Mouse (Mus musculus) kidney, adult 10 weeks (tissue): ENCODE data around the gene Cyp2c70. TPM values are rescaled to one million over a fixed set of nuclear protein-coding genes. Genes with fewer than 3 reads are reported as not detected.

Source experiments
- polyA plus RNA-seq: library from polyadenylated mRNA; stranded (reverse); fragments of 350-450 nt; fragmentation: Illumina TruSeq; extraction: RNeasy Lipid Tissue Mini Kit (QIAGEN cat#74804); gene quantifications from one replicate; pipeline ENCODE4 v1.2.3, GENCODE M21; 2014; ENCODE audit warnings: low read depth, low replicate concordance

Cyp2c70 gene
- polyA plus RNA-seq: not detected

GRCm38 (mm10) chr19:40187160-40187559 lies at the start of gene Cyp2c70:
Gene Cyp2c70, minus strand, starts transcription at chr19:40187333.

Other genes starting within 250 kb of the Cyp2c70 start
- gene Cyp2c37, start 194.9 kb downstream of the Cyp2c70 start, polyA plus RNA-seq: 0.49 TPM
- gene Cyp2c54, start 113.5 kb downstream of the Cyp2c70 start, polyA plus RNA-seq: 0.32 TPM
- 0.89 TPM for gene Cyp2c50, start 97.6 kb downstream of the Cyp2c70 start, polyA plus RNA-seq
- gene Pdlim1, start 84.5 kb upstream of the Cyp2c70 start, polyA plus RNA-seq: 1.2 TPM